Mouse (Mus musculus): Measurements from ENCODE around the gene Serpinb5. TPM values are rescaled to one million over a fixed set of nuclear protein-coding genes. Genes with fewer than 3 reads are reported as not detected.
"Not testable (repeated sequence)": the region's sequence is repeated elsewhere in the genome, so short reads cannot be mapped to it uniquely, and the experiment has no call there.

Gene Serpinb5
- total RNA-seq (2022) = not detected

- DNase-seq = no peak
Observed at GRCm38 (mm10) chr1:106860847-106861246, at the start of gene Serpinb5. Serpinb5 (plus strand) TSS chr1:106861173.

GRCm38 (mm10) chr1:106814864-106815263 is 46.1 kb upstream of the Serpinb5 start:
- DNase-seq = no peak

- DNase-seq = no peak
Observed at GRCm38 (mm10) chr1:106815265-106815664, 45.7 kb upstream of the Serpinb5 start.

GRCm38 (mm10) chr1:106816766-106817165 is 44.2 kb upstream of the Serpinb5 start:
- no peak for DNase-seq

- no peak for DNase-seq
Observed at GRCm38 (mm10) chr1:106818323-106818722, 42.6 kb upstream of the Serpinb5 start.

- DNase-seq = no peak
Observed at GRCm38 (mm10) chr1:106822297-106822696, 38.7 kb upstream of the Serpinb5 start.

GRCm38 (mm10) chr1:106828784-106829183 is 32.2 kb upstream of the Serpinb5 start:
- no peak for DNase-seq

- DNase-seq = no peak
Observed at GRCm38 (mm10) chr1:106865543-106865942, 4.6 kb downstream of the Serpinb5 start.

- DNase-seq = no peak
Observed at GRCm38 (mm10) chr1:106866029-106866428, 5.1 kb downstream of the Serpinb5 start.

GRCm38 (mm10) chr1:106866768-106867167 is 5.8 kb downstream of the Serpinb5 start:
- no peak for DNase-seq

- DNase-seq = no peak
Observed at GRCm38 (mm10) chr1:106869986-106870385, 9.0 kb downstream of the Serpinb5 start.

GRCm38 (mm10) chr1:106875193-106875886 is 14.4 kb downstream of the Serpinb5 start:
- DNase-seq = no peak

GRCm38 (mm10) chr1:106876147-106876546 is 15.2 kb downstream of the Serpinb5 start:
- DNase-seq = no peak

- DNase-seq = no peak
Observed at GRCm38 (mm10) chr1:106882723-106883122, 21.8 kb downstream of the Serpinb5 start.

GRCm38 (mm10) chr1:106883369-106883768 is 22.4 kb downstream of the Serpinb5 start:
- no peak for DNase-seq

- no peak for DNase-seq
Observed at GRCm38 (mm10) chr1:106883812-106884211, 22.8 kb downstream of the Serpinb5 start.

GRCm38 (mm10) chr1:106895142-106895541 is 34.2 kb downstream of the Serpinb5 start:
- DNase-seq = not testable (repeated sequence)

- peak; percentile 53 for DNase-seq
Observed at GRCm38 (mm10) chr1:106901406-106901805, 40.4 kb downstream of the Serpinb5 start.

- no peak for DNase-seq
Observed at GRCm38 (mm10) chr1:106931954-106932353, 71.0 kb downstream of the Serpinb5 start.

Other genes with a start within 250 kb of the Serpinb5 start
- 1 to 10 TPM; 5.8 to 7.7 (median 6.9) TPM for gene Bcl2, start 146.9 kb upstream of the Serpinb5 start, total RNA-seq (2022)
- gene Kdsr, start 101.4 kb upstream of the Serpinb5 start, total RNA-seq (2022) = 10 to 100 TPM; 43.0 to 45.7 (median 45.4) TPM
- gene Vps4b, start 64.4 kb upstream of the Serpinb5 start, total RNA-seq (2022) = 100 to 1,000 TPM in 3 of 4 experiments, 10 to 100 TPM in 1; 98.5 to 116 (median 108) TPM
- not detected for gene Serpinb12, start 73.3 kb downstream of the Serpinb5 start, total RNA-seq (2022)
- under 1 TPM in 3 of 4 experiments, not detected in 1; 0.15 to 0.46 (median 0.31) TPM for gene Serpinb13, start 119.8 kb downstream of the Serpinb5 start, total RNA-seq (2022)
- not detected for gene Serpinb3a, start 191.1 kb downstream of the Serpinb5 start, total RNA-seq (2022)
- gene Serpinb3d, start 222.3 kb downstream of the Serpinb5 start, total RNA-seq (2022) = not detected

Measured in adrenal gland, adult 8-10 months (tissue).